Mouse (Mus musculus) lung, embryonic 15.5 days (tissue): ENCODE results near the gene Olfr1231. TPM values are rescaled to one million over a fixed set of nuclear protein-coding genes. Genes with fewer than 3 reads are reported as not detected.

Experiments
- ATAC-seq: fragments of 200-750 bp; cut with Nextera tagmentation; 2 replicates; pipeline ENCODE4 v1.8.0; 2017; ENCODE audit warnings: moderate number of reproducible peaks, borderline replicate concordance; ENCODE audit not compliant: low FRiP score, low TSS enrichment; ENCODE audit errors: extremely low read depth
- H3K27ac ChIP-seq: fragments of 300-500 bp; sonication (generic); 2 replicates; pipeline ENCODE4 v1.5.1; 2015; ENCODE audit warnings: moderate library complexity, mild to moderate bottlenecking, inconsistent platforms
- H3K27me3 ChIP-seq: fragments of 300-500 bp; sonication (generic); 2 replicates; pipeline ENCODE4 v1.6.1; 2015; ENCODE audit warnings: inconsistent platforms
- H3K36me3 ChIP-seq: fragments of 300-500 bp; sonication (generic); 2 replicates; pipeline ENCODE4 v1.6.1; 2015; ENCODE audit warnings: inconsistent platforms
- H3K4me1 ChIP-seq: fragments of 300-500 bp; sonication (generic); 2 replicates; pipeline ENCODE4 v1.6.1; 2015; ENCODE audit warnings: inconsistent platforms
- H3K4me2 ChIP-seq: fragments of 300-500 bp; sonication (generic); 2 replicates; pipeline ENCODE4 v1.6.1; 2015; ENCODE audit warnings: inconsistent platforms, mild to moderate bottlenecking, moderate library complexity
- H3K4me3 ChIP-seq: fragments of 300-500 bp; sonication (generic); 2 replicates; pipeline ENCODE4 v1.5.1; 2015; ENCODE audit warnings: mild to moderate bottlenecking, inconsistent platforms
- H3K9ac ChIP-seq: fragments of 300-500 bp; sonication (generic); 2 replicates; pipeline ENCODE4 v1.6.1; 2015; ENCODE audit warnings: inconsistent platforms
- H3K9me3 ChIP-seq: fragments of 300-500 bp; sonication (generic); 2 replicates; pipeline ENCODE4 v1.6.1; 2016; ENCODE audit warnings: inconsistent platforms
- whole genome bisulfite sequencing: fragments of 180-500 bp; shearing (Covaris S2); methylation state at CpG from one replicate; pipeline ENCODE4 v1.1.7; 2015; 5-methylcytosine and 5-hydroxymethylcytosine counted together
- polyA plus RNA-seq: library from polyadenylated mRNA; unstranded; fragments of >200 nt; fragmentation: Nextera tagmentation; extraction: Ambion mirVana; gene quantifications from 2 replicates; pipeline ENCODE4 v1.2.1, GENCODE M21; 2015

Gene Olfr1231
- not detected in 2 replicates for polyA plus RNA-seq

DNA sequence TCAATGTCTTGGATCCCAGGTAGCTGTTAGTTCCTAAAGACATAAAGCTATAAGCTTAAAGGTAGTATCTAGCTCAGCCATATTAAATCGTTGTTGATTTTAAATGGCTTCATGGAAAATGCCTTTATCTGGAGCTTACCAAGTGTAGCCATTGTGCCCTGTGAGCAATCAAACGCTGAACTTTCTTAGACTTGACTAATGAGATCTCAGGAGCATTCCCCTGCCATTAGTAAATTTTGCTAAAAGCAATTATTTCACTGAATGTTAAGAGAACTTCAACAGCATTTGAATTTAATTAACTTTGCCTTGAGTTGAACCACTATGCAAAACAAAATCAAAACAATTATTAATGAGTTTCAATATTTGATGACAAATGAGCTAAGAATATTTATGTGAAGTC, at the start of gene Olfr1231:
Olfr1231 (minus strand) TSS at position 101 of the 400 bp plus-strand sequence.
- H3K4me1 ChIP-seq = no peaks in the 10 kb centered on the region
- no peaks in the 10 kb centered on the region for H3K9me3 ChIP-seq
- no peak within 1 kb of the TSS for H3K4me2 ChIP-seq
- no peak within 1 kb of the TSS for H3K27ac ChIP-seq
- H3K36me3 ChIP-seq = no peaks in the 10 kb centered on the region
- H3K9ac ChIP-seq = no peak within 1 kb of the TSS
- no peak for ATAC-seq
- WGBS = 63% methylated on average over 2 of the region's 2 CpGs
- no peaks in the 10 kb centered on the region for H3K27me3 ChIP-seq
- no peak within 1 kb of the TSS for H3K4me3 ChIP-seq

DNA sequence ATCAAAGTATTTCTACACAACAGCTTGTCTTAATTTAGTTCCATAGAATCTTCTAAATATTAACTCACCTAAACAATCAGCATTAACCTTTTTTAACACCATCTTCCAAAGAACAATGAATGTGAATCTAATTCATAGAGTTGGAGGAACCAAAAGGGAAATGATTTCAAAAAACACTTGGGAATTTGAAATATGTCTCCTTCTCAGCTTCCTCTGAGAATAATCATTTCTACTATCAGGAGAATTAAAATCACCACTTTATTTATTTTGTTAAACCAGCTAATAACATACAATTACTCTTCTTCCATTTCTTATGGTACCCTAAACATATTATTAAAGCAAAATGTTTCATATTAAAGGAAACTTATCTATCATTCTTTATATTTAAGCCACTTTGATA, 35.4 kb upstream of the Olfr1231 start, which contains the start of gene Olfr1233:
Olfr1233 (minus strand) TSS at position 101 of the 400 bp plus-strand sequence.
- H3K4me3 ChIP-seq = no peak within 1 kb of the TSS
- H3K27ac ChIP-seq = no peak within 1 kb of the TSS
- no peaks in the 10 kb centered on the region for H3K9me3 ChIP-seq
- no peak within 1 kb of the TSS for H3K9ac ChIP-seq
- no peak within 1 kb of the TSS for H3K4me2 ChIP-seq
- H3K4me1 ChIP-seq = no peaks in the 10 kb centered on the region
- no peaks in the 10 kb centered on the region for H3K27me3 ChIP-seq
- no peak for ATAC-seq
- no peaks in the 10 kb centered on the region for H3K36me3 ChIP-seq

DNA sequence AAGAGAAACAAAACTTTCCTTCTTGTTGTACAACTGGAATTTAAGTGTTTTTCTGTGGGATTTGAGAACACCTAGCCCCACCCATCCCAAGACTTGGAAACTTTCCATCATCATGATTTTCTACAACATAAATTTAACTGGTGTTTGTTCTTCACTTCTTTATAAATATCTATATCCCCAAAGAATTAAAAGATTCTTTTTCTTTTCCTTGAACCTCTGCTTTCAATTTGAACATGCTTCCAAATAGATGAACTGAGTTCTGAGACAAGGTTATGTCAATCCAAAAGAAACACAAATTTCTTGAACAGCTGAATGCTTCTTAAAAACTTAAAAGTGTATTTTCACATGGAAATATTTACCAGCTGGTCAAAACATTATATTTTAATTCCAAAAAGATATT, 22.7 kb upstream of the Olfr1231 start, which contains the start of gene Olfr1232:
Olfr1232 (minus strand) TSS at position 101 of the 400 bp plus-strand sequence.
- ATAC-seq = no peak
- H3K9ac ChIP-seq = no peak within 1 kb of the TSS
- no peaks in the 10 kb centered on the region for H3K36me3 ChIP-seq
- no peaks in the 10 kb centered on the region for H3K4me1 ChIP-seq
- no peak within 1 kb of the TSS for H3K27ac ChIP-seq
- no peaks in the 10 kb centered on the region for H3K27me3 ChIP-seq
- H3K4me3 ChIP-seq = no peak within 1 kb of the TSS
- H3K4me2 ChIP-seq = no peak within 1 kb of the TSS
- no peaks in the 10 kb centered on the region for H3K9me3 ChIP-seq

DNA sequence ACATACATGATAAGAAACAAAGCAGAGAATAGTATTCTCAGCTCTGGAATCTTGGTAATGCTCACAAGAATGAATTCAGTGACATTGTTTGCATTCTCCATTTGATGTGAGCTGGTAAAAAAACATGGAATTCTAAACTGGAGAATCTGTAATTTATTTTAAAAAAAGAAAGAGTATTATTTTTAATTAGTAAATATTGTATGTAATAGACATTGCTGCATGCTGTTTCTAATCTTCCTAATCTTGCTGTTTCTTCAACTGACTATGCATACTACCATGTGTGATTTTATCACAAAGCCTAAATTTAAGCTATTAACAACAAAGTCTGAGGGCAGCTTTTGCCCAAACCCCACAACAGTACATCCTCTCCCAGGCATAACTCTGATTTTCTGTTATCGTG, 9.7 kb downstream of the Olfr1231 start, which contains the start of gene Olfr1230:
Olfr1230 (minus strand) TSS at position 101 of the 400 bp plus-strand sequence.
- H3K27ac ChIP-seq = no peak within 1 kb of the TSS
- no peak within 1 kb of the TSS for H3K4me3 ChIP-seq
- H3K9ac ChIP-seq = no peak within 1 kb of the TSS
- no peaks in the 10 kb centered on the region for H3K9me3 ChIP-seq
- ATAC-seq = no peak
- H3K36me3 ChIP-seq = no peaks in the 10 kb centered on the region
- H3K27me3 ChIP-seq = no peaks in the 10 kb centered on the region
- WGBS = 64% methylated on average over 1 of the region's 1 CpGs
- H3K4me1 ChIP-seq = no peaks in the 10 kb centered on the region
- H3K4me2 ChIP-seq = no peak within 1 kb of the TSS

DNA sequence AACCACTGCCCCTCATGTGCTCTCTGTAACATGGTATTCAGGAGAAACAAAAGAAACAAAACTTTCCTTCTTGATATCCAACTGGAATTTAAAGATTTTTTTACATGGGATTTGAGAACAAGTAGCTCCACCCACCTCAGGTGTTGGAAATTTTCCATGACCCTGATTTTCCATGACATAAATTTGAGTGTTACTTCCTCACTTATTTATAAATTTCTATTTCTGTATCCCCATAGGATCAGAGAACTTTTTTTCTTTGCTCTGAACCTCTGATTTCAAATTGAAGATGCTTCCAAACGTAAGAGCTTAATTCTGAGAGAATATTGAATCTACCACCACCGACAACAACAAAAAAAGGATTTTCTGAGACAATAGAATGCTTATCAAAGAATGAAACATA, 19.0 kb downstream of the Olfr1231 start, which contains the start of gene Olfr1229:
Olfr1229 (minus strand) TSS at position 101 of the 400 bp plus-strand sequence.
- Histone ChIP-seq H3K36me3 (no peaks in the 10 kb centered on the region), H3K27ac (no peak within 1 kb of the TSS), H3K27me3 (no peaks in the 10 kb centered on the region), H3K4me2 (no peak within 1 kb of the TSS), H3K4me3 (no peak within 1 kb of the TSS), H3K4me1 (no peaks in the 10 kb centered on the region), H3K9ac (no peak within 1 kb of the TSS), H3K9me3 (no peaks in the 10 kb centered on the region)
- ATAC-seq = no peak
- 63% methylated on average over 2 of the region's 2 CpGs for WGBS

DNA sequence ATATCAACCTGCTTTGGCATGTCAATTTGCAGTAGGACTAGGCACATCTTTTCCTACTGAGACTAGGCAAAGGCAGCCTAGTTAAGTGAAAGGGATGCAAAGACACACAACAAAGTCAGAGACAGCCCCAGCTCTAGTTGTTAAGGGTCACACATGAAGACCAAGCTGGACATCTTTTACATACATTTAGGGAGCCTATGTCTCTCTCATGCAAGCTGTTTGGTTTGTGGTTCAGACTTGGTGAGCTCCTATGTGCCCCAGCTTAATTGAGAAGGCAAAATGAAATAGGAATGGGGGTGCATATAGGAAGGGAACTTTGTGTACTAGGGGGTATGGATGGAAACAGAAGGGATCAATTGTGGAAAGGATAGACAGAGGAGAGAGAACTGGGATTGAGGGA, 52.9 kb downstream of the Olfr1231 start, which contains the start of gene Olfr1228:
Olfr1228 (minus strand) TSS at position 101 of the 400 bp plus-strand sequence.
- no peaks in the 10 kb centered on the region for H3K27me3 ChIP-seq
- H3K36me3 ChIP-seq = no peaks in the 10 kb centered on the region
- H3K4me3 ChIP-seq = no peak within 1 kb of the TSS
- H3K27ac ChIP-seq = no peak within 1 kb of the TSS
- H3K9ac ChIP-seq = no peak within 1 kb of the TSS
- no peak for ATAC-seq
- H3K9me3 ChIP-seq = no peaks in the 10 kb centered on the region
- no peak within 1 kb of the TSS for H3K4me2 ChIP-seq
- no peaks in the 10 kb centered on the region for H3K4me1 ChIP-seq

Other genes with a start within 250 kb of the Olfr1231 start
- not detected in 2 replicates for gene Olfr1218, start 245.9 kb downstream of the Olfr1231 start, polyA plus RNA-seq
- not detected in 2 replicates for gene Olfr1219, start 223.6 kb downstream of the Olfr1231 start, polyA plus RNA-seq
- not detected in 2 replicates for gene Olfr1220, start 200.2 kb downstream of the Olfr1231 start, polyA plus RNA-seq
- not detected in 2 replicates for gene Olfr1221, start 189.8 kb downstream of the Olfr1231 start, polyA plus RNA-seq
- not detected in 2 replicates for gene Olfr1222, start 174.0 kb downstream of the Olfr1231 start, polyA plus RNA-seq
- gene Olfr1223, start 155.5 kb downstream of the Olfr1231 start, polyA plus RNA-seq = not detected in 2 replicates
- not detected in 2 replicates for gene Olfr1224-ps1, start 143.0 kb downstream of the Olfr1231 start, polyA plus RNA-seq
- not detected in 2 replicates for gene Olfr1225, start 132.4 kb downstream of the Olfr1231 start, polyA plus RNA-seq
- gene Olfr1226, start 107.0 kb downstream of the Olfr1231 start, polyA plus RNA-seq = not detected in 2 replicates
- gene Olfr1228, start 53.0 kb downstream of the Olfr1231 start, polyA plus RNA-seq = not detected in 2 replicates
- gene Olfr1229, start 19.1 kb downstream of the Olfr1231 start, polyA plus RNA-seq = not detected in 2 replicates
- gene Olfr1230, start 9.8 kb downstream of the Olfr1231 start, polyA plus RNA-seq = not detected in 2 replicates
- gene Olfr1232, start 22.6 kb upstream of the Olfr1231 start, polyA plus RNA-seq = not detected in 2 replicates
- gene Olfr1233, start 35.3 kb upstream of the Olfr1231 start, polyA plus RNA-seq = not detected in 2 replicates
- not detected in 2 replicates for gene Olfr1234, start 57.8 kb upstream of the Olfr1231 start, polyA plus RNA-seq
- gene Olfr1238, start 102.6 kb upstream of the Olfr1231 start, polyA plus RNA-seq = not detected in 2 replicates
- gene Olfr1239, start 113.3 kb upstream of the Olfr1231 start, polyA plus RNA-seq = not detected in 2 replicates
- not detected in 2 replicates for gene Olfr1240, start 135.9 kb upstream of the Olfr1231 start, polyA plus RNA-seq
- not detected in 2 replicates for gene Olfr1241, start 180.1 kb upstream of the Olfr1231 start, polyA plus RNA-seq
- gene Olfr1242, start 191.3 kb upstream of the Olfr1231 start, polyA plus RNA-seq = not detected in 2 replicates
- not detected in 2 replicates for gene Olfr1243, start 224.4 kb upstream of the Olfr1231 start, polyA plus RNA-seq